Mouse (Mus musculus) heart, postnatal 25 days (tissue): ENCODE data around the gene Tiam2. TPM values are rescaled to one million over a fixed set of nuclear protein-coding genes. Genes with fewer than 3 reads are reported as not detected.

Experiments used
- DNase-seq: peaks from one replicate; pipeline ENCODE4 v3.0.0; 2022; ENCODE audit warnings: low spot score
- intact Hi-C: fragments of 180-260 bp; cut with DNase I; formaldehyde crosslinking; loops from one replicate; pipeline ENCODE4 v1.15.1; 2025
- total RNA-seq, 2 experiments: library from RNA; stranded (reverse); gene quantifications; 2 replicates each; pipeline ENCODE4 v1.2.3; 2021

Tiam2 gene
- total RNA-seq, 2 experiments from 2014 or later: 2.0 to 2.3 TPM

GRCm38 (mm10) chr17:3527841-3528471 is 201.6 kb downstream of the Tiam2 start:
- intact Hi-C loops: no loop called here
- DNase-seq: no peak

- DNase-seq: no peak
- intact Hi-C loops: no loop called here
Observed at GRCm38 (mm10) chr17:3529523-3529922, 203.2 kb downstream of the Tiam2 start.

- intact Hi-C loops: no loop called here
- no peak for DNase-seq
Observed at GRCm38 (mm10) chr17:3530549-3530948, 204.2 kb downstream of the Tiam2 start.

GRCm38 (mm10) chr17:3531641-3532040 is 205.3 kb downstream of the Tiam2 start:
- intact Hi-C loops: no loop called here
- no peak for DNase-seq

- intact Hi-C loops: no loop called here
- no peak for DNase-seq
Observed at GRCm38 (mm10) chr17:3532254-3532653, 205.9 kb downstream of the Tiam2 start, which contains the start of gene Cldn20. TSS of gene Cldn20 (plus strand) at chr17:3532554.

- DNase-seq: no peak
Observed at GRCm38 (mm10) chr17:3533425-3533824, 207.1 kb downstream of the Tiam2 start.

GRCm38 (mm10) chr17:3540304-3540703 is 213.9 kb downstream of the Tiam2 start:
- intact Hi-C loops: no loop called here
- DNase-seq: no peak

More at GRCm38 (mm10) chr17:3533425-3533824, 207.1 kb downstream of the Tiam2 start:
- intact Hi-C loops: no loop called here

GRCm38 (mm10) chr17:3541033-3541432 is 214.7 kb downstream of the Tiam2 start:
- DNase-seq: no peak
- intact Hi-C loops: no loop called here

GRCm38 (mm10) chr17:3547725-3548124 is 221.4 kb downstream of the Tiam2 start:
- DNase-seq: no peak
- intact Hi-C loops: no loop called here

- intact Hi-C loops: no loop called here
Observed at GRCm38 (mm10) chr17:3556251-3556650, 229.9 kb downstream of the Tiam2 start.

GRCm38 (mm10) chr17:3557331-3558311 is 231.2 kb downstream of the Tiam2 start, which contains the start of gene Tfb1m:
TSS of gene Tfb1m (minus strand) at chr17:3557781.
- intact Hi-C loops: no loop called here
- peak; percentile 96 for DNase-seq

More at GRCm38 (mm10) chr17:3556251-3556650, 229.9 kb downstream of the Tiam2 start:
- no peak for DNase-seq

- intact Hi-C loops: no loop called here
- no peak for DNase-seq
Observed at GRCm38 (mm10) chr17:3558356-3558870, 232.0 kb downstream of the Tiam2 start.

GRCm38 (mm10) chr17:3560534-3560933 is 234.2 kb downstream of the Tiam2 start:
- intact Hi-C loops: no loop called here
- DNase-seq: no peak

- no peak for DNase-seq
- intact Hi-C loops: no loop called here
Observed at GRCm38 (mm10) chr17:3562405-3562804, 236.0 kb downstream of the Tiam2 start.

- DNase-seq: no peak
- intact Hi-C loops: loop anchor here (2.0 to 10.0 kb wide), 3 partner anchors 220 to 1826 kb away; no protein-coding TSS in a partner anchor
Observed at GRCm38 (mm10) chr17:3570876-3571275, 244.5 kb downstream of the Tiam2 start.

Other genes starting within 250 kb of the Tiam2 start
- gene Scaf8, start 211.6 kb upstream of the Tiam2 start, total RNA-seq: 10 to 100 TPM; 28.2 to 31.6 TPM
- not detected for gene Cldn20, start 206.0 kb downstream of the Tiam2 start, total RNA-seq
- gene Tfb1m, start 231.2 kb downstream of the Tiam2 start, total RNA-seq: 10 to 100 TPM in 1 of 2 experiments, 1 to 10 TPM in 1; 9.9 to 11.7 TPM